Mouse (Mus musculus) stomach, postnatal 0 days (tissue): ENCODE measurements around the gene Megf8.

ENCODE experiments used
- CTCF ChIP-seq: IDR thresholded peaks from 2 replicates; pipeline ENCODE4 v1.5.1; 2016; ENCODE audit warnings: antibody characterized with exemption, low read depth, mild to moderate bottlenecking, moderate library complexity
- EP300 ChIP-seq: optimal IDR thresholded peaks from 2 replicates; pipeline ENCODE3; 2016; ENCODE audit warnings: antibody characterized with exemption

- TF ChIP-seq CTCF (no peak), EP300 (no peak)
Observed at GRCm38 (mm10) chr7:25395558-25396521, 78.9 kb downstream of the Megf8 start.
